Mouse (Mus musculus) megakaryocyte, embryonic 14.5 days (primary cell): ENCODE data around the gene Gramd1b.

Source experiments
- FLI1 ChIP-seq: IDR thresholded peaks from 2 replicates; pipeline ENCODE4 v1.6.1; 2012; ENCODE audit warnings: low read length, inconsistent platforms, mixed read lengths
- GATA1 ChIP-seq: IDR thresholded peaks from 3 replicates; pipeline ENCODE4 v1.6.1; 2012; ENCODE audit warnings: mixed read lengths, low read length, inconsistent platforms, borderline replicate concordance

- TF ChIP-seq GATA1, result no peak
- no peak for TF ChIP-seq FLI1
These were observed 155.7 kb downstream of the Gramd1b start for GRCm38 (mm10) chr9:40375518-40375917.
